Mouse (Mus musculus): ENCODE measurements around the gene Dnm3. TPM values are rescaled to one million over a fixed set of nuclear protein-coding genes. Genes with fewer than 3 reads are reported as not detected.
A peak's percentile ranks its signal among the peaks of the same experiment; 100 is the strongest.

Gene Dnm3
- polyA plus RNA-seq, 1 experiment from 2014 or later = 7.5 TPM

DNA sequence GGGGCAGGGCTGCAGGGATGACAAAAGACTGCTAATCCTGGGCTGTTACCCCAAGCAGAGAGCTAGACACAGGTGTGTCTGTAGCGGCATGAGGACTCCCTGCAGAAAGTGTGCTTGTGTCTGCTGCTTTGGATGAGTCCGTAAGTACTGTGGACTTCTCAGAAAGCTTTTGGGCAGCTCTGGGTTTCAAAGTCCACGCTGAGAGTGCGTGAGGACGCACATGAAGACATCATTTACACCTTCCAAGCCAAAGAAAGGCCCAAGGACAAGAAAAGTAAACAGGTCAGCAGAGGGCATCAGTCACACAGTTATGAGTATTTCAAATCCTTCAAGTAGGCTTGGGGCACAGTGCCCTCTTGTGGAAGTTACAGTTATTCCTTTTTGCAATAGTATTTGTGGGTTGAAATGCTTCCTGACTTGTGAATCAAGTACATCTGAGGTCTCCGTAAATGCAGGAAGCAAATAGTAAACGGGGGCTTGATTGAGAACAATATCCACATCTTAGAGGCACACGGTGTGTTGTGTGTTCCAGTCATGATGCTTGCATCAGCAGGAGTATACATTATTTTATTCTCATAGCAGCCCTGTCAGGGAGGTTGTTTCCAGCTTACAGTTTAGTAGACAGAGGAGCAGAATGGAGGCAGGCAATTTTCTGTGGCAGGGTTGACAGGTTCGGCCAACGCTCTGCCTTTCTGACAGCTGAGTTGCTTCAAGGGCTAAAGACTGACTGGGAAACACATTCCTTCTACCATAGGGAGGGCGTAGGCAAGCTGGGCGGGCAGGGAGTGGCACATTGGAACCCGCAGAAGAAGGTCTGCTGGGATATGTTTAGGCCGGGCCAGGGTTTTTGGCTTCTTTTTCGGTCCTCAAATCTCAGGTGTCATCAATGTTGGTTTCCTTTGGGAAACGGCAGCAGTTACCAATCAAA lies 501.3 kb downstream of the Dnm3 start:
- H3K27ac ChIP-seq = peak overlapping the region; percentile 31
- 49% methylated on average over 16 of the region's 16 CpGs for WGBS
- H3K4me3 ChIP-seq = no peak overlapping the region
- DNase-seq (ENCODE audit: low spot score) = peak; percentile 71
- H3K27me3 ChIP-seq (ENCODE audit: insufficient read depth, poor library complexity, severe bottlenecking) = no peaks in the 10 kb centered on the region
- peaks cover 12% of the 10 kb centered on the region; the same call in 1 of the 2 replicates for H3K4me1 ChIP-seq (replicated peaks)
- H3K9me3 ChIP-seq = no peaks in the 10 kb centered on the region
- H3K36me3 ChIP-seq = no peaks in the 10 kb centered on the region

DNA sequence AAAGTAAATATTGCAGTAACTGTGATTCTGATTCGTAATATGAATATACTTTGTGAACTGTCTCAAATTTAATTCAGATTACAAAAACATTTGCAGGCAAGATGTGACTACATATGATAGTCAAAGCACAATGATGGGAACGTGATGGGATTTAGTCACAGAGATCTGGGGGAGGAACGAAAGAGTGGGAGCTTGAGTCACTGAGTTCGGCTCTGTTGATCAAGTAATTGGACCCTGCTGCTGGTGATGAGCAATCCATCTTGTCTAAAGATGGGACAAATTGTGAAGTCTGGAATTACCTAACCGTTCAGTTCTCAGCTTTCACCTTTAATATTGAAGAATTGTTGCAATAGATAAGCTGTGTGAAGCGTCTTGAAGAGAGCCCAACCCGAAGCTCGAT lies 505.6 kb downstream of the Dnm3 start:
- H3K4me1 ChIP-seq (replicated peaks) = peaks cover 26% of the 10 kb centered on the region
- no peak overlapping the region for H3K4me3 ChIP-seq
- H3K9me3 ChIP-seq = no peaks in the 10 kb centered on the region
- no peak overlapping the region for H3K27ac ChIP-seq
- no peak for DNase-seq (ENCODE audit: low spot score)
- no peaks in the 10 kb centered on the region for H3K27me3 ChIP-seq (ENCODE audit: insufficient read depth, poor library complexity, severe bottlenecking)
- H3K36me3 ChIP-seq = peaks cover 7% of the 10 kb centered on the region
- WGBS = 95% methylated on average over 8 of the region's 8 CpGs

DNA sequence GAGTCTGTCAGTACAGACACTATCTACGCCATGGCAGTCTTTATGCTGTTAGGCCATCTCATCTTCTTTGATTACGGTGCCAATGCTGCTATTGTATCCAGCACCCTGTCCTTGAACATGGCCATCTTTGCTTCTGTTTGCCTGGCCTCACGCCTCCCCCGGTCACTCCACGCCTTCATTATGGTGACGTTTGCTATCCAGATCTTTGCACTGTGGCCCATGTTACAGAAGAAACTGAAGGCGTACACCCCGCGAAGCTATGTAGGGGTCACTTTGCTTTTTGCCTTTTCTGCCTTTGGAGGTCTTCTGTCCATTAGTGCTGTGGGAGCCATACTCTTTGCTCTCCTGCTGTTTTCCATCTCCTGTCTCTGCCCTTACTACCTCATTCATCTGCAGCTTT lies 507.0 kb downstream of the Dnm3 start:
- WGBS = 96% methylated on average over 9 of the region's 9 CpGs
- no peak for DNase-seq (ENCODE audit: low spot score)
- no peak overlapping the region for H3K4me3 ChIP-seq
- H3K27ac ChIP-seq = no peak overlapping the region
- H3K27me3 ChIP-seq (ENCODE audit: insufficient read depth, poor library complexity, severe bottlenecking) = no peaks in the 10 kb centered on the region
- H3K36me3 ChIP-seq = peaks cover 7% of the 10 kb centered on the region
- peaks cover 21% of the 10 kb centered on the region for H3K4me1 ChIP-seq (replicated peaks)
- H3K9me3 ChIP-seq = no peaks in the 10 kb centered on the region

DNA sequence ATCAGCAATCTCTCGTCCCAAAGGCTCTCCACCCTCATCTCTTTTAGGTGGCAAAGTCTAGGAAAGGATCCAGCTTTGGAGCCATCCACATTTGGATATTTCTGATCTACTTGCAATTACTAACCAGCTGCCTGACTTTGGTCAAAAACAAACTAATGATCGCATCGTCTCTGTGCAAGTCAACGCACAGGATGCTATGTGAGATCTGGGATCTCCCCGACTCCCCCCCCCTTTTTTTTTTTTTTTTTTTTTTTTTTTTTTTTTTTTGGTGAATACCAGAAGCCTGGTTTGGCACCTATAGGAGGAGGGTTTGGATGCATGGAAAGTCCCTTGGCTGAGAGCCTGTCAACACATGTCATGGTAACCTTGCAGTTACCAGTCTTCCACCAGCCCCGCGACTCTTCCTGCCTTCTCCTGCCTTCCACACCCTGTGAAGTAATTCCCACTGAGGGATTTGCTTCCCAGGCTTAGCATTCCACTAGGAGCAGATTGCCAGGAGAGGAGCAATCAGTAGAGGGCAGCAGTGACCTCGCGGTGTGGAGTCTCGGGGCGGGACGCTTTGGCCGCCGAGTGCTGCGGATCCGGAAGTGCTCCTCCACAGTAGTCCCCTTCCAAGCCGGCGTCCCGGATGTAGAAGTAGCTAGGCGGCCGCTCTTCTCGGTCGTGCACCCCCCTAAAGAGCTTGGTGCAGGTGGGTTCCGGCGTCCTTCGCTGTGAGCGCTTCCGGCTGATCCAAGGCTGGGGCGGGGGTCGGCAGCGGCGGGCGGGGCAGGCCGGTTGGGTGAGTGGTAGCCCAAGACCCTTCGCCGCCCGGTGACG lies 509.0 kb downstream of the Dnm3 start, which contains the start of gene Pigc:
Gene Pigc (plus strand): TSS at position 598 of the 819 bp plus-strand sequence.
- H3K27me3 ChIP-seq (ENCODE audit: insufficient read depth, poor library complexity, severe bottlenecking) = no peaks in the 10 kb centered on the region
- peaks cover 7% of the 10 kb centered on the region for H3K36me3 ChIP-seq
- WGBS = 3% methylated on average over 38 of the region's 38 CpGs
- peaks cover 18% of the 10 kb centered on the region for H3K4me1 ChIP-seq (replicated peaks)
- peak; percentile 95 for DNase-seq (ENCODE audit: low spot score)
- H3K4me3 ChIP-seq = peak within 1 kb of the TSS; percentile 71
- H3K9me3 ChIP-seq = no peaks in the 10 kb centered on the region
- H3K27ac ChIP-seq = peak within 1 kb of the TSS; percentile 93

DNA sequence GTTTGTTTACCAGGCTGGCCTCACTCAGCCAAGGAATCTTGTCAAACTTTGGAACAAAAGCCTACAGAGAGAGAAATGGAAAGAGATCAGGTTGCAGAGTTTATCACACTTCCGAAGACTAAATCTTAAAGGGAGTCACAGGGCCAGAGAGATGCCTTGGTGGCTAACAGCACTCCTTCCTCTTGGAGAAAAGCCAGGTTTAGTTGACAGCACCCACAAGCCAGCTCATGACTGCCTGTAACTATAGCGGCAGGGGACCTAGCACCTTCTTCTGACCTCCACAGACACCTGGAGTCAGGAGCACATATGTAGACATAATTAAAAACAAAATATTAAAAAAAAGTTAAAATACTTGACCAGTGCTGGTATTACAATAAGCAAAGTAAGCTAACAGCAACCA lies 509.9 kb downstream of the Dnm3 start:
- DNase-seq (ENCODE audit: low spot score) = no peak
- H3K27ac ChIP-seq = no peak overlapping the region
- H3K4me1 ChIP-seq (replicated peaks) = peaks cover 14% of the 10 kb centered on the region
- H3K9me3 ChIP-seq = no peaks in the 10 kb centered on the region
- H3K4me3 ChIP-seq = no peak overlapping the region
- 89% methylated on average over 2 of the region's 2 CpGs for WGBS
- no peaks in the 10 kb centered on the region for H3K27me3 ChIP-seq (ENCODE audit: insufficient read depth, poor library complexity, severe bottlenecking)
- H3K36me3 ChIP-seq = peaks cover 7% of the 10 kb centered on the region

DNA sequence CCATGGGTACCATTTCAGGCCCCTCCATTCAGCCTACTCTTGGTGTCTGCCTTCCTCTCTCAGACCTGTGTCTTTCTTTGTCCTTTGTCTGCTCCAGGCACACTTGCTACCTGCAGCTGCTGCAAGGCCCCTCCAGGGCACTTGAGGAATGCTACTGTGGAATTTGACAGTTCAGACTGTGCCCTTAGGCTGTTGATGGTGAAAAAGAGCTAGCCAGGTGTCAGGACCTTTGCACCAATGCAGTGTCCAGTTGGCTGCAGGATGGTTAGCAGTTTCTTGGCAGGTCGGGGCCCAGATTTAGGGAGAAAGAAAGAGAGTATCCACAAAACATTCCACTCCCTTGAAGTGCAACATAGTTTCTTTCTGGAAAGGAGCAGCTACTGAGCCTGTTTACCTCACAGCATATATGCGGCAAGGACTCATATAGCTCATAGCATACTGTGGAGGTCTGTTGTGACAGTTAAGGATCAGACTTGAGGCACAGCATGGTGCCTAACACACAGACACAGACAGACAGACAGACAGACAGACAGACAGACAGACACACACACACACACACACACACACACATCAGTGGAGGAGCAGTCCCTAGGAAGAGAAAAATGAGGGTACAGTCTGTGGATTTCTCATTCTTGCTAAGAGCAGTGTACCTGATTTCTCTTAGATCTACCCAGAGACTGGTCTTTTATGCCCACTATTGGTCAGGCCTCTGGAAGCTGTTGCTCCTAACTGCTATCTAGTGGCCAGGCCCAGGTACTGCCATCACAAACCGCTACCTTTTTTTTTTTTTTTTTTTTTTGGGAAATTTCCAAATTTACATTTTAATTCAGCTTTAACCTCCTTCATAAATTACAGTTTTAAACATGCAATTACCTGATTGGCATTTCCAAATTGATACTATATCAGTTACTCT lies 515.1 kb downstream of the Dnm3 start:
- Histone ChIP-seq H3K27ac (no peak overlapping the region), H3K4me1 (replicated peaks) (peaks cover 5% of the 10 kb centered on the region; the same call in 1 of the 2 replicates), H3K9me3 (no peaks in the 10 kb centered on the region), H3K36me3 (no peaks in the 10 kb centered on the region), H3K4me3 (no peak overlapping the region), H3K27me3 (ENCODE audit: insufficient read depth, poor library complexity, severe bottlenecking) (no peaks in the 10 kb centered on the region)
- WGBS = 65% methylated on average over 3 of the region's 3 CpGs
- no peak for DNase-seq (ENCODE audit: low spot score)

DNA sequence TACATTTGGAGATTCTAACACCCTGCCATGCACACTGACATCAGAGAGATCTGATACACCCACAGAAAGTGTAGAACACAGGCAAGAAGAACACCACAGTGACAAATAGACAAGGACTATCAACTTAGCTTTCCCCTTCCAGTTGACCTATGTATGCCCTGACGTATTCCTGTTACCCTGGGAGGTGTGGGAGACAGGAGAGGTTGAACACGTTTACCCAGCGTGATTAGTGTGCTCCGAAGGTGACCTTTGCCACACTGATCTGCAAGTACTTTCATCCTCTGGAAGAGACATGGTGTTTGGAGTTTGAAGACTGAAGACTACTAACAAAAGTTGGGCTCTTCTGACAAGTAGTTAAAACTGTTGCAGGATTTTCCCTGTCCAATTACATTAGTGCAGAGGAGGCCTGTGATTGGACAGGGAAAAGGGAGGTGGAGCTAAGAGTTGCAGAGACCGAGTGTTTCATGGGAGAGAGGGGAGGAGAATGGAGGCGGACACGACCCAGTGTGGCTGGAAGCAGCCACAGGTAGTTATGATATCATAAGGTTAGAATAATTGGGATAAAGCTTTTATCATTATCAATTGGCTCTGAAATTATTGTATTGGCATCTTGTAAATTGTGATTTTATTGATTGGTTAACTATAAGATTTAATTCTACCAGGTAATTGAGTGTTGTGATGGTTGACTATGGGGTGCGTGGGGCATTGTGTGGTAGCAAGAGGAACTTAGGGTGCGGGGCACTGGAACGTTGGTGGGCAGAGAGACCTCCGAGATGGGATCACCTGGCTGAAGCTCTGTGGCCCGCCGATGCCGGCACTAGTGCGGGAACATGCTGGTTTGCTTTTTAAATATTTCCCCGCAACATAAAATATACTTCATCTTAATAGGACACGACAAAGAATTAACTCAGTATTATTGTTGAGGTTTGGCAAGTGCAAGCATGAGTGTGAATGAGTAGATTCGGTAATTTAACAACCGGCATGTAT lies 519.6 kb downstream of the Dnm3 start:
- Histone ChIP-seq H3K36me3 (no peaks in the 10 kb centered on the region), H3K4me1 (replicated peaks) (peaks cover 5% of the 10 kb centered on the region; the same call in 1 of the 2 replicates), H3K4me3 (no peak overlapping the region), H3K27me3 (ENCODE audit: insufficient read depth, poor library complexity, severe bottlenecking) (no peaks in the 10 kb centered on the region), H3K27ac (no peak overlapping the region), H3K9me3 (no peaks in the 10 kb centered on the region)
- 83% methylated on average over 19 of the region's 19 CpGs for WGBS
- DNase-seq (ENCODE audit: low spot score) = no peak

DNA sequence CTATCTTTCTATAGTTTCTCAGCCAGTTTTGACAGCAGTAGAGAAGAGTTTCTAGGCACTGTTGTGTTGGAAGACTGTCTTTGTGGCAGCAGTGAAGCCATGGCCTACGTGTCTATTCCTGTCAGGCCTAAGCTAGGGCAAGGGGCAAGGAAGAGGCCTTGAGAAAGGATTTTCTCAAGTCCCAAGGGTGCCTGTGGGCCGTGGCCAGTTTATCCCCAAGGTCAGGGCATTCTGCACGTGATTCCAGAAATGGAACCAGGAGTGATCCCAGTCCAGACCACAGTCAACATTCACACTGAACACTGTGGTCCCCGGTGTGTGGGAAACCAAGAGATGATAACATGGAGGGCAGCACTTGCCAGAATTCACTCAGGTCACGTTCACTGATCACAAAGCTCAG lies 522.0 kb downstream of the Dnm3 start:
- H3K4me1 ChIP-seq (replicated peaks) = no peaks in the 10 kb centered on the region
- H3K27ac ChIP-seq = no peak overlapping the region
- H3K27me3 ChIP-seq (ENCODE audit: insufficient read depth, poor library complexity, severe bottlenecking) = no peaks in the 10 kb centered on the region
- no peaks in the 10 kb centered on the region for H3K9me3 ChIP-seq
- DNase-seq (ENCODE audit: low spot score) = no peak
- no peaks in the 10 kb centered on the region for H3K36me3 ChIP-seq
- no peak overlapping the region for H3K4me3 ChIP-seq
- 68% methylated on average over 5 of the region's 5 CpGs for WGBS

DNA sequence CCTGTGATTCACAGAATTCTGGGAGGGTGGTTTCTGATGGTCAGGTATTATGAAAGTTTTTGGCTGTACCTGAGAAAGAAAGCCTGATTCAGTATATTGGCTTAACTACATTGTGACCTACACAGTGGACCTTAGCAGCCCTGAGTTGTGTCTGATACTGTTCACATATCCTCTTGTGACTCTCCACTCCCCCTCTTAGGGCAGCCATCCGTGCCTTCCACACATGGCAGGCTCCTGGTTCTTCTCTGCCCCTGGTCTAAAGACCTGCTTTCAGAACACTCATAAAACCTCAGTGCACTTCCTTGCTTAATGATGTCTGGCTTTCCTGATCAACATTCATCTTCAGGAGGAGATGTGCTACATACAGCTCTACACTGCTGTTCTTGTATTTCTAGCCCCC lies 525.2 kb downstream of the Dnm3 start:
- no peaks in the 10 kb centered on the region for H3K9me3 ChIP-seq
- H3K4me3 ChIP-seq = no peak overlapping the region
- 61% methylated on average over 1 of the region's 1 CpGs for WGBS
- no peaks in the 10 kb centered on the region for H3K36me3 ChIP-seq
- no peak overlapping the region for H3K27ac ChIP-seq
- no peak for DNase-seq (ENCODE audit: low spot score)
- no peaks in the 10 kb centered on the region for H3K4me1 ChIP-seq (replicated peaks)
- no peaks in the 10 kb centered on the region for H3K27me3 ChIP-seq (ENCODE audit: insufficient read depth, poor library complexity, severe bottlenecking)

DNA sequence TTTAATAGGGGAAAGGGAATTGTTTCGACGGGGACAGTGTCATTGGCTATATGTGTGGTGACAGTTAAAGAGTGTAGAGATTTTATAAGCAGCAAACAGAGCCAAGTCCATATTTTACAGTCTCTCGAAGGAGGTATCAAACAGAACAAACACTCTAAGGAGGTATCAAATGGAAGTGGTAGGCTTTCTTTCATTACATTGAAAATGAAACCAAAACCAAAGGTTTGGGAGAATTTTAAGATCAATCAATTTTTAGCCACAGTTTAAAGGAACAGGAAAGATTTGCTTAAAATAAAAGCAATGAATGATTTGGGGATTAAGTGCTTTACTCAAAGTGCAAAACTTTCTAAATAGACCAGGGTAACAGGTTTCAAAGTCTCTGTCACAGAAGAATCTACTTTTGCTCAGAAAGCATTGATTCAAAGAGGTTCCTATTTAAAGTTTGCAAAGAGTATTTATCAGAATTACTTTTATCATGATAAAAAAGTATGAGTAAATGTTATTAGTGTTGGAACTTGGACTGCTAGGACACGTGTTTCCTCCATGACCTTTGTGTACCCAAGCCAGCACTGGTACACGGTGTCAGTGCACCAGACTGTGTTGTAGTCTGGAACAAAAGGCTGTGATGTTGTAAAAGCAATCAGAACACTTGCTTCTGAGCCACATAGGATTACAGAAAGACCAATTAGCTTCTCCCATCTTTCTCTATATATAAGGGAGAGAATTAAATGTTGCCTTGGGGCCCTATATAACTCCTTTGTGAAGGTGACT lies 526.6 kb downstream of the Dnm3 start:
- Histone ChIP-seq H3K9me3 (no peaks in the 10 kb centered on the region), H3K27ac (no peak overlapping the region), H3K4me3 (no peak overlapping the region), H3K36me3 (no peaks in the 10 kb centered on the region), H3K27me3 (ENCODE audit: insufficient read depth, poor library complexity, severe bottlenecking) (no peaks in the 10 kb centered on the region), H3K4me1 (replicated peaks) (no peaks in the 10 kb centered on the region)
- no peak for DNase-seq (ENCODE audit: low spot score)
- WGBS = 86% methylated on average over 5 of the region's 5 CpGs

DNA sequence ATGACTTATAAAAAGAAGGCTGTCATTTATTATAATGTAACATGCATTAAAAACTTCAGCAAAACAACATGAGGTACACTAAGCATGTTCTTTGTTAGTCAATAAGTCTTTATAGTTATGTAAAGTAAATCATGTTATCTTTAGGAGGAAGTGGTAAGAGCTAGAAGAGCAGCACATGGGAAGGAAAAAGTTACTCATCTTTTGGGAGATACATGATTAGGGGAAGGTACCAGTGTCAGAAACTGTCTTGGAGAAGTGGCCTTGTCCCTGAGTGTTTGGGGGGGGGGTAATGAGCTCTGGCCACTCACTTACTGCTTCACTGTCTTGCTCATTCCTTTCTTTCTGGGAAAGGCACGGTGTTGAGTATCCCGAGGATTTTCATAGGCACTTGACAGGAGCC lies 535.8 kb downstream of the Dnm3 start:
- WGBS = 91% methylated on average over 2 of the region's 2 CpGs

More for the DNA sequence above, 535.8 kb downstream of the Dnm3 start:
- Histone ChIP-seq H3K27ac (no peak overlapping the region), H3K4me3 (no peak overlapping the region), H3K9me3 (no peaks in the 10 kb centered on the region), H3K36me3 (no peaks in the 10 kb centered on the region), H3K27me3 (ENCODE audit: insufficient read depth, poor library complexity, severe bottlenecking) (no peaks in the 10 kb centered on the region), H3K4me1 (replicated peaks) (no peaks in the 10 kb centered on the region)
- DNase-seq (ENCODE audit: low spot score) = no peak

Measured in hindbrain, embryonic 10.5 days (tissue).